Mouse (Mus musculus) liver, embryonic 11.5 days (tissue): ENCODE results near the gene Gipc3. TPM values are rescaled to one million over a fixed set of nuclear protein-coding genes. Genes with fewer than 3 reads are reported as not detected.
A peak's percentile ranks its signal among the peaks of the same experiment; 100 is the strongest.

ENCODE experiments used
- ATAC-seq: fragments of 200-750 bp; cut with Nextera tagmentation; replicated peaks from 2 replicates; pipeline ENCODE4 v1.8.0; 2017; ENCODE audit warnings: moderate number of reproducible peaks, mild to moderate bottlenecking, moderate TSS enrichment, moderate library complexity; ENCODE audit not compliant: low FRiP score
- DNase-seq: peaks from one replicate; pipeline ENCODE4 v3.0.0-alpha.2; 2017; ENCODE audit warnings: low spot score
- H3K27ac ChIP-seq: fragments of 300-500 bp; sonication (generic); 2 replicates; pipeline ENCODE4 v1.5.1; 2014; ENCODE audit warnings: mild to moderate bottlenecking, low read depth, low read length, control low read depth
- H3K27me3 ChIP-seq: fragments of 300-500 bp; sonication (generic); replicated peaks from 2 replicates; pipeline ENCODE4 v1.6.1; 2014; ENCODE audit warnings: low read length, mixed read lengths; ENCODE audit not compliant: control insufficient read depth, insufficient read depth
- H3K36me3 ChIP-seq: fragments of 300-500 bp; sonication (generic); 2 replicates; pipeline ENCODE4 v1.6.1; 2014; ENCODE audit warnings: mild to moderate bottlenecking, low read length, moderate library complexity, mixed read lengths; ENCODE audit not compliant: control insufficient read depth, insufficient read depth
- H3K4me1 ChIP-seq: fragments of 300-500 bp; sonication (generic); replicated peaks from 2 replicates; pipeline ENCODE4 v1.6.1; 2014; ENCODE audit warnings: low read length, mixed read lengths; ENCODE audit not compliant: control insufficient read depth, insufficient read depth
- H3K4me2 ChIP-seq: fragments of 300-500 bp; sonication (generic); 2 replicates; pipeline ENCODE4 v1.6.1; 2014; ENCODE audit warnings: mild to moderate bottlenecking, control low read depth, moderate library complexity
- H3K4me3 ChIP-seq: fragments of 300-500 bp; sonication (generic); 2 replicates; pipeline ENCODE4 v1.5.1; 2014; ENCODE audit warnings: low read depth, low read length, control low read depth
- H3K9ac ChIP-seq: fragments of 300-500 bp; sonication (generic); 2 replicates; pipeline ENCODE4 v1.6.1; 2014; ENCODE audit warnings: low read depth, low read length, control low read depth
- H3K9me3 ChIP-seq: fragments of 300-500 bp; sonication (generic); 2 replicates; pipeline ENCODE4 v1.6.1; 2016; ENCODE audit warnings: low read length, inconsistent platforms, mixed read lengths; ENCODE audit not compliant: control insufficient read depth
- WGBS: fragments of 180-500 bp; shearing (Covaris S2); extraction: QIAGEN DNeasy Blood & Tissue Kit; methylation state at CpG from one replicate; pipeline ENCODE4 v1.1.7; 2014; 5-methylcytosine and 5-hydroxymethylcytosine counted together
- polyA plus RNA-seq: library from polyadenylated mRNA; unstranded; fragments of >200 nt; fragmentation: Nextera tagmentation; extraction: Ambion mirVana; gene quantifications from 2 replicates; pipeline ENCODE4 v1.2.1, GENCODE M21; 2014

Gene Gipc3
- polyA plus RNA-seq, 1 experiment from 2014 or later, result not detected

- peaks cover 39% of the 10 kb centered on the region for H3K4me1 ChIP-seq
- no peak for DNase-seq
- no peak overlapping the region for H3K27ac ChIP-seq
- H3K4me3 ChIP-seq, result no peak overlapping the region
- H3K9me3 ChIP-seq, result no peaks in the 10 kb centered on the region
- no peak for ATAC-seq
- no peaks in the 10 kb centered on the region for H3K27me3 ChIP-seq
- WGBS, result 93% methylated on average over 21 of the region's 21 CpGs
- H3K9ac ChIP-seq, result no peak overlapping the region
- H3K4me2 ChIP-seq, result no peak overlapping the region
- H3K36me3 ChIP-seq, result peaks cover 50% of the 10 kb centered on the region
Observed at GRCm38 (mm10) chr10:81325176-81325575, 17.9 kb downstream of the Gipc3 start.

GRCm38 (mm10) chr10:81323791-81324530 is 19.1 kb downstream of the Gipc3 start:
- ATAC-seq (no peak), DNase-seq (no peak)
- H3K4me2 ChIP-seq, result no peak overlapping the region
- no peaks in the 10 kb centered on the region for H3K9me3 ChIP-seq
- no peak overlapping the region for H3K4me3 ChIP-seq
- H3K4me1 ChIP-seq, result peaks cover 40% of the 10 kb centered on the region
- H3K36me3 ChIP-seq, result peaks cover 50% of the 10 kb centered on the region
- H3K9ac ChIP-seq, result no peak overlapping the region
- no peak overlapping the region for H3K27ac ChIP-seq
- WGBS, result 96% methylated on average over 18 of the region's 18 CpGs
- no peaks in the 10 kb centered on the region for H3K27me3 ChIP-seq

- Histone ChIP-seq H3K4me2 (no peak overlapping the region), H3K27me3 (no peaks in the 10 kb centered on the region), H3K9ac (no peak overlapping the region), H3K4me3 (no peak overlapping the region; the same call in 1 of the 2 replicates), H3K9me3 (no peaks in the 10 kb centered on the region), H3K36me3 (peaks cover 53% of the 10 kb centered on the region), H3K27ac (no peak overlapping the region), H3K4me1 (peaks cover 38% of the 10 kb centered on the region)
- no peak for DNase-seq
- 94% methylated on average over 23 of the region's 23 CpGs for WGBS
- ATAC-seq, result no peak
Observed at GRCm38 (mm10) chr10:81323141-81323775, 19.8 kb downstream of the Gipc3 start.

GRCm38 (mm10) chr10:81322444-81322843 is 20.6 kb downstream of the Gipc3 start:
- peak overlapping the region; percentile 97 for H3K4me3 ChIP-seq
- no peaks in the 10 kb centered on the region for H3K27me3 ChIP-seq
- H3K4me1 ChIP-seq, result peaks cover 33% of the 10 kb centered on the region
- H3K9me3 ChIP-seq, result no peaks in the 10 kb centered on the region
- ATAC-seq (no peak), DNase-seq (no peak)
- peak overlapping the region; percentile 96 for H3K4me2 ChIP-seq
- H3K9ac ChIP-seq, result 0 out of 2 replicates have a peak overlapping the region, but pooled peaks have one; percentile 88
- H3K27ac ChIP-seq, result no peak overlapping the region
- 94% methylated on average over 27 of the region's 27 CpGs for WGBS
- H3K36me3 ChIP-seq, result peaks cover 56% of the 10 kb centered on the region

- Histone ChIP-seq H3K9ac (peak overlapping the region; percentile 88), H3K27me3 (no peaks in the 10 kb centered on the region), H3K4me1 (peaks cover 38% of the 10 kb centered on the region), H3K4me3 (peak overlapping the region; percentile 97), H3K4me2 (peak overlapping the region; percentile 96), H3K9me3 (no peaks in the 10 kb centered on the region), H3K36me3 (peaks cover 48% of the 10 kb centered on the region), H3K27ac (peak overlapping the region; percentile 78)
- WGBS, result 3% methylated on average over 20 of the region's 20 CpGs
- ATAC-seq (no peak), DNase-seq (no peak)
Observed at GRCm38 (mm10) chr10:81321436-81321835, 21.6 kb downstream of the Gipc3 start.

- DNase-seq, result peak; percentile 98
- Histone ChIP-seq H3K9me3 (no peaks in the 10 kb centered on the region), H3K27ac (peak within 1 kb of the TSS; percentile 78), H3K9ac (peak within 1 kb of the TSS; percentile 88), H3K4me2 (peak within 1 kb of the TSS; percentile 96), H3K4me3 (peak within 1 kb of the TSS; percentile 97), H3K4me1 (peaks cover 34% of the 10 kb centered on the region), H3K27me3 (no peaks in the 10 kb centered on the region), H3K36me3 (peaks cover 41% of the 10 kb centered on the region)
- ATAC-seq, result peak; percentile 88
- WGBS, result under 1% methylated on average over 68 of the region's 68 CpGs
Observed at GRCm38 (mm10) chr10:81320550-81321347, 22.3 kb downstream of the Gipc3 start, which contains the start of gene Cactin. Gene Cactin (plus strand): TSS chr10:81321103.

GRCm38 (mm10) chr10:81319741-81320549 is 23.1 kb downstream of the Gipc3 start:
- Histone ChIP-seq H3K36me3 (peaks cover 36% of the 10 kb centered on the region), H3K4me3 (peak overlapping the region; percentile 97), H3K27ac (peak overlapping the region; percentile 78), H3K9me3 (no peaks in the 10 kb centered on the region), H3K4me2 (peak overlapping the region; percentile 96), H3K4me1 (peaks cover 34% of the 10 kb centered on the region), H3K9ac (peak overlapping the region; percentile 63), H3K27me3 (no peaks in the 10 kb centered on the region)
- DNase-seq (no peak), ATAC-seq (no peak; the same call in 1 of the 2 replicates)
- 2% methylated on average over 38 of the region's 38 CpGs for WGBS

- H3K9me3 ChIP-seq, result no peaks in the 10 kb centered on the region
- H3K27ac ChIP-seq, result peak overlapping the region; percentile 78
- H3K27me3 ChIP-seq, result no peaks in the 10 kb centered on the region
- peak overlapping the region; percentile 96 for H3K4me2 ChIP-seq
- no peak for DNase-seq
- peak overlapping the region; percentile 63 for H3K9ac ChIP-seq
- WGBS, result 39% methylated on average over 8 of the region's 8 CpGs
- ATAC-seq, result no peak
- H3K36me3 ChIP-seq, result peaks cover 36% of the 10 kb centered on the region
- peaks cover 34% of the 10 kb centered on the region for H3K4me1 ChIP-seq
- peak overlapping the region; percentile 97 for H3K4me3 ChIP-seq
Observed at GRCm38 (mm10) chr10:81319330-81319699, 23.8 kb downstream of the Gipc3 start.
